Mouse (Mus musculus): ENCODE data around the gene Ces3b. TPM values are rescaled to one million over a fixed set of nuclear protein-coding genes. Genes with fewer than 3 reads are reported as not detected.
"Not testable (repeated sequence)": the region's sequence is repeated elsewhere in the genome, so short reads cannot be mapped to it uniquely, and the experiment has no call there.

Ces3b gene
- polyA plus RNA-seq, 1 experiment from 2014 or later: not detected

GRCm38 (mm10) chr8:105076601-105077000, 7.0 kb upstream of the Ces3b start:
- Histone ChIP-seq H3K27me3 (ENCODE audit: control insufficient read depth, insufficient read depth, low read depth, low read length) (no peaks in the 10 kb centered on the region), H3K4me2 (ENCODE audit: low read depth, low read length) (no peak overlapping the region), H3K27ac (ENCODE audit: low read length) (no peak overlapping the region), H3K36me3 (ENCODE audit: control insufficient read depth, insufficient read depth, low read length) (no peaks in the 10 kb centered on the region), H3K9me3 (ENCODE audit: control insufficient read depth, low read length) (no peaks in the 10 kb centered on the region), H3K4me1 (replicated peaks; ENCODE audit: control insufficient read depth, insufficient read depth, low read length) (no peaks in the 10 kb centered on the region), H3K4me3 (ENCODE audit: low read length) (no peak overlapping the region), H3K9ac (ENCODE audit: low read length) (no peak overlapping the region)
- ATAC-seq (ENCODE audit: low read depth): no peak
- WGBS: 86% methylated on average over 4 of the region's 4 CpGs

GRCm38 (mm10) chr8:105077071-105077470, 6.5 kb upstream of the Ces3b start:
- WGBS: 58% methylated on average over 6 of the region's 6 CpGs
- Histone ChIP-seq H3K4me2 (ENCODE audit: low read depth, low read length) (no peak overlapping the region), H3K9ac (ENCODE audit: low read length) (no peak overlapping the region), H3K4me3 (ENCODE audit: low read length) (no peak overlapping the region), H3K36me3 (ENCODE audit: control insufficient read depth, insufficient read depth, low read length) (no peaks in the 10 kb centered on the region), H3K27ac (ENCODE audit: low read length) (no peak overlapping the region), H3K27me3 (ENCODE audit: control insufficient read depth, insufficient read depth, low read depth, low read length) (no peaks in the 10 kb centered on the region), H3K9me3 (ENCODE audit: control insufficient read depth, low read length) (no peaks in the 10 kb centered on the region), H3K4me1 (replicated peaks; ENCODE audit: control insufficient read depth, insufficient read depth, low read length) (no peaks in the 10 kb centered on the region)
- ATAC-seq (ENCODE audit: low read depth): no peak

GRCm38 (mm10) chr8:105078591-105078990, 5.0 kb upstream of the Ces3b start:
- Histone ChIP-seq H3K27me3 (ENCODE audit: control insufficient read depth, insufficient read depth, low read depth, low read length) (no peaks in the 10 kb centered on the region), H3K9ac (ENCODE audit: low read length) (no peak overlapping the region), H3K36me3 (ENCODE audit: control insufficient read depth, insufficient read depth, low read length) (no peaks in the 10 kb centered on the region), H3K4me2 (ENCODE audit: low read depth, low read length) (no peak overlapping the region), H3K27ac (ENCODE audit: low read length) (no peak overlapping the region), H3K9me3 (ENCODE audit: control insufficient read depth, low read length) (no peaks in the 10 kb centered on the region), H3K4me1 (replicated peaks; ENCODE audit: control insufficient read depth, insufficient read depth, low read length) (no peaks in the 10 kb centered on the region), H3K4me3 (ENCODE audit: low read length) (no peak overlapping the region)
- 81% methylated on average over 5 of the region's 5 CpGs for WGBS
- no peak for ATAC-seq (ENCODE audit: low read depth)

- H3K4me1 ChIP-seq (replicated peaks; ENCODE audit: control insufficient read depth, insufficient read depth, low read length): no peaks in the 10 kb centered on the region
- no peaks in the 10 kb centered on the region for H3K9me3 ChIP-seq (ENCODE audit: control insufficient read depth, low read length)
- H3K36me3 ChIP-seq (ENCODE audit: control insufficient read depth, insufficient read depth, low read length): no peaks in the 10 kb centered on the region
- H3K27me3 ChIP-seq (ENCODE audit: control insufficient read depth, insufficient read depth, low read depth, low read length): no peaks in the 10 kb centered on the region
- H3K4me2 ChIP-seq (ENCODE audit: low read depth, low read length): no peak overlapping the region
- H3K4me3 ChIP-seq (ENCODE audit: low read length): no peak overlapping the region
- WGBS: 69% methylated on average over 5 of the region's 5 CpGs
- no peak for ATAC-seq (ENCODE audit: low read depth)
- no peak overlapping the region for H3K27ac ChIP-seq (ENCODE audit: low read length)
- H3K9ac ChIP-seq (ENCODE audit: low read length): no peak overlapping the region
These were observed 2.7 kb upstream of the Ces3b start for GRCm38 (mm10) chr8:105080814-105081336.

GRCm38 (mm10) chr8:105088166-105088565, 4.6 kb downstream of the Ces3b start:
- WGBS: 83% methylated on average over 5 of the region's 5 CpGs
- not testable (repeated sequence) for ATAC-seq (ENCODE audit: low read depth); H3K4me3 ChIP-seq (ENCODE audit: low read length)

GRCm38 (mm10) chr8:105088581-105088980, 5.0 kb downstream of the Ces3b start:
- no peaks in the 10 kb centered on the region for H3K27me3 ChIP-seq (ENCODE audit: control insufficient read depth, insufficient read depth, low read depth, low read length)
- no peak overlapping the region for H3K9ac ChIP-seq (ENCODE audit: low read length)
- no peak overlapping the region for H3K4me3 ChIP-seq (ENCODE audit: low read length)
- H3K9me3 ChIP-seq (ENCODE audit: control insufficient read depth, low read length): no peaks in the 10 kb centered on the region
- no peaks in the 10 kb centered on the region for H3K36me3 ChIP-seq (ENCODE audit: control insufficient read depth, insufficient read depth, low read length)
- 69% methylated on average over 4 of the region's 4 CpGs for WGBS
- H3K4me2 ChIP-seq (ENCODE audit: low read depth, low read length): no peak overlapping the region
- no peak overlapping the region for H3K27ac ChIP-seq (ENCODE audit: low read length)
- no peaks in the 10 kb centered on the region for H3K4me1 ChIP-seq (replicated peaks; ENCODE audit: control insufficient read depth, insufficient read depth, low read length)
- no peak for ATAC-seq (ENCODE audit: low read depth)

More at GRCm38 (mm10) chr8:105088166-105088565, 4.6 kb downstream of the Ces3b start:
- H3K27ac ChIP-seq (ENCODE audit: low read length); H3K4me2 ChIP-seq (ENCODE audit: low read depth, low read length); H3K27me3 ChIP-seq (ENCODE audit: control insufficient read depth, insufficient read depth, low read depth, low read length); H3K4me1 ChIP-seq (replicated peaks; ENCODE audit: control insufficient read depth, insufficient read depth, low read length); H3K36me3 ChIP-seq (ENCODE audit: control insufficient read depth, insufficient read depth, low read length); H3K9ac ChIP-seq (ENCODE audit: low read length); H3K9me3 ChIP-seq (ENCODE audit: control insufficient read depth, low read length): not testable (repeated sequence)

GRCm38 (mm10) chr8:105093992-105094391, 10.4 kb downstream of the Ces3b start:
- no peak for ATAC-seq (ENCODE audit: low read depth)
- no peaks in the 10 kb centered on the region for H3K4me1 ChIP-seq (replicated peaks; ENCODE audit: control insufficient read depth, insufficient read depth, low read length)
- H3K36me3 ChIP-seq (ENCODE audit: control insufficient read depth, insufficient read depth, low read length): no peaks in the 10 kb centered on the region
- no peak overlapping the region for H3K4me3 ChIP-seq (ENCODE audit: low read length)
- H3K9ac ChIP-seq (ENCODE audit: low read length): no peak overlapping the region
- H3K27ac ChIP-seq (ENCODE audit: low read length): no peak overlapping the region
- 79% methylated on average over 2 of the region's 3 CpGs for WGBS
- no peaks in the 10 kb centered on the region for H3K9me3 ChIP-seq (ENCODE audit: control insufficient read depth, low read length)
- no peaks in the 10 kb centered on the region for H3K27me3 ChIP-seq (ENCODE audit: control insufficient read depth, insufficient read depth, low read depth, low read length)
- H3K4me2 ChIP-seq (ENCODE audit: low read depth, low read length): no peak overlapping the region

- WGBS: 73% methylated on average over 4 of the region's 4 CpGs
- not testable (repeated sequence) for H3K9ac ChIP-seq (ENCODE audit: low read length); H3K27me3 ChIP-seq (ENCODE audit: control insufficient read depth, insufficient read depth, low read depth, low read length); H3K4me3 ChIP-seq (ENCODE audit: low read length); ATAC-seq (ENCODE audit: low read depth); H3K27ac ChIP-seq (ENCODE audit: low read length); H3K9me3 ChIP-seq (ENCODE audit: control insufficient read depth, low read length); H3K36me3 ChIP-seq (ENCODE audit: control insufficient read depth, insufficient read depth, low read length); H3K4me2 ChIP-seq (ENCODE audit: low read depth, low read length); H3K4me1 ChIP-seq (replicated peaks; ENCODE audit: control insufficient read depth, insufficient read depth, low read length)
These were observed 18.7 kb downstream of the Ces3b start for GRCm38 (mm10) chr8:105102101-105102785.

GRCm38 (mm10) chr8:105103701-105104100, 20.1 kb downstream of the Ces3b start:
- H3K9me3 ChIP-seq (ENCODE audit: control insufficient read depth, low read length); H3K27ac ChIP-seq (ENCODE audit: low read length); H3K4me3 ChIP-seq (ENCODE audit: low read length); H3K4me1 ChIP-seq (replicated peaks; ENCODE audit: control insufficient read depth, insufficient read depth, low read length); H3K4me2 ChIP-seq (ENCODE audit: low read depth, low read length); H3K9ac ChIP-seq (ENCODE audit: low read length); H3K27me3 ChIP-seq (ENCODE audit: control insufficient read depth, insufficient read depth, low read depth, low read length); ATAC-seq (ENCODE audit: low read depth); H3K36me3 ChIP-seq (ENCODE audit: control insufficient read depth, insufficient read depth, low read length): not testable (repeated sequence)
- WGBS: 70% methylated on average over 5 of the region's 5 CpGs
